Mouse (Mus musculus) brain, adult 10 weeks (tissue): Measurements from ENCODE around the gene Btc. TPM values are rescaled to one million over a fixed set of nuclear protein-coding genes. Genes with fewer than 3 reads are reported as not detected.

ENCODE experiments used
- polyA plus RNA-seq: library from polyadenylated mRNA; stranded (reverse); fragments of 350-450 nt; fragmentation: Illumina TruSeq; extraction: RNeasy Lipid Tissue Mini Kit (QIAGEN cat#74804); gene quantifications from one replicate; pipeline ENCODE4 v1.2.3, GENCODE M21; 2015; ENCODE audit warnings: low read depth, low replicate concordance

The Btc gene
- polyA plus RNA-seq: 0.74 TPM

GRCm38 (mm10) chr5:91402339-91403211 is at the start of gene Btc:
Gene Btc (minus strand): TSS chr5:91402994.

Other genes with a start within 250 kb of the Btc start
- gene Parm1, start 114.6 kb upstream of the Btc start, polyA plus RNA-seq: 29.9 TPM